Mouse (Mus musculus) stomach, embryonic 15.5 days (tissue): ENCODE measurements around the gene Mrps27. TPM values are rescaled to one million over a fixed set of nuclear protein-coding genes. Genes with fewer than 3 reads are reported as not detected.

Source experiments
- ATAC-seq: fragments of 200-750 bp; cut with Nextera tagmentation; 2 replicates; pipeline ENCODE4 v1.8.0; 2017; ENCODE audit warnings: low read depth, moderate number of reproducible peaks, moderate TSS enrichment; ENCODE audit not compliant: insufficient read depth, low FRiP score
- H3K27ac ChIP-seq: fragments of 300-500 bp; sonication (generic); 2 replicates; pipeline ENCODE4 v1.5.1; 2015; ENCODE audit warnings: mild to moderate bottlenecking, inconsistent platforms
- H3K27me3 ChIP-seq: fragments of 300-500 bp; sonication (generic); replicated peaks from 2 replicates; pipeline ENCODE4 v1.6.1; 2015; ENCODE audit warnings: inconsistent platforms
- H3K36me3 ChIP-seq: fragments of 300-500 bp; sonication (generic); 2 replicates; pipeline ENCODE4 v1.6.1; 2015; ENCODE audit warnings: inconsistent platforms
- H3K4me1 ChIP-seq: fragments of 300-500 bp; sonication (generic); 2 replicates; pipeline ENCODE4 v1.6.1; 2015; ENCODE audit warnings: inconsistent platforms
- H3K4me2 ChIP-seq: fragments of 300-500 bp; sonication (generic); 2 replicates; pipeline ENCODE4 v1.6.1; 2015; ENCODE audit warnings: mild to moderate bottlenecking, inconsistent platforms
- H3K4me3 ChIP-seq: fragments of 300-500 bp; sonication (generic); replicated peaks from 2 replicates; pipeline ENCODE4 v1.5.1; 2015; ENCODE audit warnings: inconsistent platforms
- H3K9ac ChIP-seq: fragments of 300-500 bp; sonication (generic); 2 replicates; pipeline ENCODE4 v1.6.1; 2015; ENCODE audit warnings: inconsistent platforms
- H3K9me3 ChIP-seq: fragments of 300-500 bp; sonication (generic); 2 replicates; pipeline ENCODE4 v1.6.1; 2016; ENCODE audit warnings: inconsistent platforms
- WGBS: fragments of 180-500 bp; shearing (Covaris S2); methylation state at CpG from one replicate; pipeline ENCODE4 v1.1.7; 2015; 5-methylcytosine and 5-hydroxymethylcytosine counted together
- polyA plus RNA-seq: library from polyadenylated mRNA; unstranded; fragments of >200 nt; fragmentation: Nextera tagmentation; extraction: Ambion mirVana; gene quantifications from 2 replicates; pipeline ENCODE4 v1.2.1, GENCODE M21; 2015

Gene Mrps27
- polyA plus RNA-seq, 1 experiment from 2014 or later = 56.7 TPM

DNA sequence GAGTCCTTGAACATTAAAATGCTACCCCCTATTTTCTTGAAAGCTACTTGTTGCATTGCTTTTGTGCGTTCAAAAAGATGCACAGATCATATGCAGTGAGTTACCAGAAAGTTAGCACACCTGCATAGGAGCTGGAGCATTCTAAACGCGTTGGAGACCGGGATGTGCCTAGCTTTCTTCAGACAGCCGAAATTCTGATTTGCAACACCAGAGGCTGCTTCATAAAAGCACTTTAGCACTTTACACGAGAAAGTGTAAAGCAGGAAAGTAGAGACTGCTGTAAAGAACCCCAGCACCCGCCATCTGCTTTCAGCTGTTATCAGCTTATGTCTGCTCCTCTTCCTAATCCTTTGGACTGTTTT lies 8.9 kb downstream of the Mrps27 start:
- Histone ChIP-seq H3K4me1 (peaks cover 4% of the 10 kb centered on the region; the same call in 1 of the 2 replicates), H3K4me3 (peak overlapping the region; percentile 43), H3K27ac (peak overlapping the region; percentile 84), H3K27me3 (no peaks in the 10 kb centered on the region), H3K9me3 (no peaks in the 10 kb centered on the region), H3K9ac (no peak overlapping the region), H3K36me3 (peaks cover 9% of the 10 kb centered on the region; the same call in 1 of the 2 replicates), H3K4me2 (peak overlapping the region; percentile 64)
- no peak for ATAC-seq
- WGBS = 6% methylated on average over 7 of the region's 7 CpGs

DNA sequence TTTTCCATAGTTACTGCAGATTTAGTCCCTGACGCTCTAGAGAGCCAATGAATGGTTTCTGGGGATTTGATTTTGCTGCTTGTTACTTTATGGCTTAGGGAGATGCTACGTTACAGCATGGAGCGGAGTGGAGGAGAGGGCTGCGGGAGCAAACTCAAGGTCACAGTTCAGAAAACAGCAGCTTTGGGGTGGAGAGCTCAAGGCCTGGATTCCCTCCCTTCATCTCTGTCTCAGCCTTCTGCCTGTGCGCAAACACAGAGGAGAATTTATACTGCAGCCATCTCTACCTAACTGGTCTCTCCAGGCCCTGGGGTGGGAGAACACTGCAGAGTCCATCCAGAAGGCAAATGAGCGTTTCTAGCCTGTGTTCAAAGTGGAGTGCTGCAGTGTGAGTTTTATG lies 10.5 kb downstream of the Mrps27 start:
- H3K27ac ChIP-seq = peak overlapping the region; percentile 68

DNA sequence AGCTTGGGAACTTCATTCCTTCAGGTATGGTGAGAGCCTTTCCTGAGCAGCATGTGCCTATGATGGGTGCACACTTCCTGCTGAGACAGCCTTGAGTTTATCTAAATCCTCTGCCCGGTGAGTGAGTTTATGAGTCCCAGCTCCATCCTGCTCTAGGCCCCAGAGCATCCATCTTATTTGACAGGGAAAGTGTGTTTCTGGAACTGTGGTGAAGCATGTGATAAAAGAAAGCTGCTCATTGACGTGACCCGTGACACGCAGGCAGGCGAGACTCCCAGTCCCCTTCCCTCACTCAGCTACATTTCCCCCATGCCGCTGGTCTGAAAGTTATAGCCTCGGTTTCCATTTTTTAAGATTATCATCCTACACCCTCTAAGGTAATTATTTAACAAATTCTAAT lies 11.3 kb downstream of the Mrps27 start:
- no peak for ATAC-seq
- H3K9me3 ChIP-seq = no peaks in the 10 kb centered on the region
- H3K36me3 ChIP-seq = 0 out of 2 replicates have a peak, but pooled peaks cover 9% of the 10 kb centered on the region
- WGBS = 34% methylated on average over 7 of the region's 7 CpGs
- peak overlapping the region; percentile 68; the same call in 1 of the 2 replicates for H3K27ac ChIP-seq
- no peak overlapping the region for H3K4me3 ChIP-seq
- H3K27me3 ChIP-seq = no peaks in the 10 kb centered on the region
- H3K4me1 ChIP-seq = peaks cover 4% of the 10 kb centered on the region; the same call in 1 of the 2 replicates
- no peak overlapping the region for H3K9ac ChIP-seq
- no peak overlapping the region for H3K4me2 ChIP-seq

More for the DNA sequence above, 10.5 kb downstream of the Mrps27 start:
- WGBS = 68% methylated on average over 6 of the region's 6 CpGs
- H3K27me3 ChIP-seq = no peaks in the 10 kb centered on the region
- H3K4me3 ChIP-seq = no peak overlapping the region
- 0 out of 2 replicates have a peak, but pooled peaks cover 10% of the 10 kb centered on the region for H3K36me3 ChIP-seq
- peaks cover 4% of the 10 kb centered on the region; the same call in 1 of the 2 replicates for H3K4me1 ChIP-seq
- H3K4me2 ChIP-seq = no peak overlapping the region
- ATAC-seq = no peak
- H3K9ac ChIP-seq = no peak overlapping the region
- no peaks in the 10 kb centered on the region for H3K9me3 ChIP-seq

DNA sequence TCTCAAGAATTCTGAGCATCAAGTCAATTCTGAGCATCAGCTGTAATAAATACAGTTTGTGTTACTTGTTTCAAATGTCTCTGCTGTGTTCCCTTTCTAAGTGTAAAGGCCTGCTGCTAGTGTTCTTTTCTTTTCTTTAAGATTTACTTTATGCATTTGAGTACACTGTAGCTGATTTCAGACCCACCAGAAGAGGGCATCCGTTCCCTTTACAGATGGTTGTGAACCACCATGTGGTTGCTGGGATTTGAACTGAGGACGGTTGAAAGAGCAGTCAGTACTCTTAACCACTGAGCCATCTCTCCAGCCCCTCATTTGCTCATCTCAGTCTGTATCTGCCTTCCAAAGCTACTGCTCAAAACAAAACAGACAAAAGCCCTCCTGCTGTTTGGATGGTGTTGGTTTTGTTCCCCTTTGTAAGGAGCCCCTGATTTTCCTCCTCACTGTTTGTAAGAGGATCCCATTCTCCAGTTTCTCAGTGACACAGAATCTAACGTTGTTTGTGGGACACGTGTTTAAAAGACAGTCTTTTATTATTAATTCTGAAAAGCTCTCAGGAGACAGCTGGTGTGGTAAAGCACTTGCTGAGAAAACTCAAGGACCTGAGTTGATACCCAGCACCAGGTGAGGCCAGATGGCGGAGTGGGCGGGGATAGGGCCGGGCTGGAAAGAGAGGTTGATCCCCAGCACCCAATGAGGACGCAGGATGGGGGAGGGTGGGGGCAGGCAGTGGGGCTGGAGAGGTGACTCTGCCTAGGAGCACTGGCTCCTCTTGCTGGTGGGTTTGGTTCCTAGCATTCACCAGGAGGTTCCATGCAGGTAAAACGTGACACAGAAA lies 12.1 kb downstream of the Mrps27 start:
- ATAC-seq = no peak
- Histone ChIP-seq H3K4me1 (peaks cover 4% of the 10 kb centered on the region; the same call in 1 of the 2 replicates), H3K36me3 (0 out of 2 replicates have a peak, but pooled peaks cover 5% of the 10 kb centered on the region), H3K27me3 (no peaks in the 10 kb centered on the region), H3K27ac (peak overlapping the region; percentile 68), H3K4me2 (no peak overlapping the region), H3K9ac (no peak overlapping the region), H3K9me3 (no peaks in the 10 kb centered on the region), H3K4me3 (no peak overlapping the region)
- WGBS = 48% methylated on average over 9 of the region's 9 CpGs

DNA sequence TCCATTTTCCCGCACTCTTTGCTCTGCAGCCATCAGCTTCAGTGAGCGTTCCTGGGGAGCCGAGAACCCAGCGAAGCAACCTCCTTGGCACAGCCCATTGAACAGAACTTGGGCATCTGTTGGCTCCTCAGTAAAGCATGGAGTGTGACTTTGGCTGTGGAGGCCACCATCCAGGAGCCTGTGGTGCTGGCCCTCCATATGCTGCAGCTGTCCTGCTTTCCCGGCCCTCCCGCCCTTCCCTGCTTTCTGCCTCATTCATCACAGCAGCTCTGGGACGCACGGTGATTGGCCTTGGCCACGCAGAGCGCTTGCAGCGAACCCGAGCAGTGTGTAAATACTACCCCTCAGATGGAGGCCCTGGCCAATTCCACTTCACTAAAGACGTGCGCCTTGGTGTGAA lies 14.3 kb downstream of the Mrps27 start:
- Histone ChIP-seq H3K4me1 (peaks cover 4% of the 10 kb centered on the region; the same call in 1 of the 2 replicates), H3K27me3 (no peaks in the 10 kb centered on the region), H3K27ac (no peak overlapping the region), H3K9ac (no peak overlapping the region), H3K4me2 (no peak overlapping the region), H3K36me3 (0 out of 2 replicates have a peak, but pooled peaks cover 10% of the 10 kb centered on the region), H3K9me3 (no peaks in the 10 kb centered on the region), H3K4me3 (no peak overlapping the region)
- 68% methylated on average over 14 of the region's 14 CpGs for WGBS
- ATAC-seq = peak; percentile 40; the same call in 1 of the 2 replicates

DNA sequence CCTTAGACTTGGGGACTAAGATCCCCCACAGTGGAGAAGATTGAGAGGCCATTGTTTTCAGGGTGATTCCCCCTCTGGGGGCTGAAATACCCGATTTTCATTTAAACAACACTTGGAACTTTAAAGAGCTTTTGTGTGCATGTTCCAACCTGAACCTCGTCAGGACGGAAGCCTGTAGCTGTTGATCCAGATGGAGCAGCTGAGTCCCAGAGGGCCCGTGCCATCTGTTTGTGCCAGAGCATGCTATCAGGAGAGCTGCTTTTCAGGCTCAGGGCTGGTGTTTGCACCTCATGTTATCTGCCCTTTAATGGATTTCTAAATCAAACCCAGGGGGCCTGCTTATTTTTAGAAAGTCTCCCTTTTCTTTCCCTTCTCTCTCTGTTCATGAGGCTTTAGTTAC lies 19.3 kb downstream of the Mrps27 start:
- no peaks in the 10 kb centered on the region for H3K4me1 ChIP-seq
- H3K9ac ChIP-seq = no peak overlapping the region
- H3K36me3 ChIP-seq = peaks cover 18% of the 10 kb centered on the region; the same call in 1 of the 2 replicates
- 69% methylated on average over 4 of the region's 4 CpGs for WGBS
- H3K27me3 ChIP-seq = no peaks in the 10 kb centered on the region
- H3K27ac ChIP-seq = 0 out of 2 replicates have a peak overlapping the region, but pooled peaks have one; percentile 21
- ATAC-seq = no peak
- no peak overlapping the region for H3K4me3 ChIP-seq
- no peak overlapping the region for H3K4me2 ChIP-seq
- no peaks in the 10 kb centered on the region for H3K9me3 ChIP-seq

DNA sequence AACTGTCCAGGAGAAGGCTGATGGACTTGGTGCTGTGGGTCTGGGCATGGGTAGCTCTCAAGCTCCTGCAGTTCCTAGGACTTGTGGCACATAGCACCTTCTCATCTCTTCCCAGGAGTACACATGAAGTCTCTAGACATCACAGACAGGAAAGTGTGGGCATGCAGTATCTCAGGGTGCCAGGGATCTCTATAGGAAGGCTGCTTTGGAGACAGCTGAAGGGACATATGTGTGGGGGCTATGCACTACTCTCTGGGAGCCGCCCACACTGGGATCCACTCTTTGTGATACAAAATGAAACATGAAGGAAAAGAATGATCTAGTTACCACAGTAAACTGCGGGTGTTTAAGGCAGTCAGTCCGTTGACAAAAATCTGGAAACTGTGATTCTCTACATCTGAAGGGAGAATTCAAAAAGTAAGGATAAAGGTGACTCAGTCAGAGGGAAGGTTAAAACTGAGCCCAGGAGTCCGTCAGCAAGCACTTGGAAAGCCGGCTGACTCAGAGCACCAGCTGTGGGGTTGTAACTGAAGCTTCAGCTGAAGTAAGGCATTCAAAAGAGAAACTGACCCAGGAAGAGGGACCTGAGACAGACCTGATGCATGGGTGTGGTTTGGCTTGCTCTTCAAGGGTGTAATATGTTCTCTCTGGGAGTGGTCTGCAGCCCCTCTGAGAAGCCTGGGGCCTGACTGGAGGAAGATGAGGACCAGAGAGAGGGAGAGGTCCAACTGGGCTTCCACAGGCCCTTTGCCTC lies 22.0 kb downstream of the Mrps27 start:
- Histone ChIP-seq H3K36me3 (peaks cover 14% of the 10 kb centered on the region; the same call in 1 of the 2 replicates), H3K4me2 (no peak overlapping the region), H3K27ac (no peak overlapping the region), H3K4me3 (no peak overlapping the region), H3K9ac (no peak overlapping the region), H3K9me3 (no peaks in the 10 kb centered on the region), H3K27me3 (no peaks in the 10 kb centered on the region), H3K4me1 (no peaks in the 10 kb centered on the region)
- ATAC-seq = no peak
- WGBS = 82% methylated on average over 5 of the region's 5 CpGs

DNA sequence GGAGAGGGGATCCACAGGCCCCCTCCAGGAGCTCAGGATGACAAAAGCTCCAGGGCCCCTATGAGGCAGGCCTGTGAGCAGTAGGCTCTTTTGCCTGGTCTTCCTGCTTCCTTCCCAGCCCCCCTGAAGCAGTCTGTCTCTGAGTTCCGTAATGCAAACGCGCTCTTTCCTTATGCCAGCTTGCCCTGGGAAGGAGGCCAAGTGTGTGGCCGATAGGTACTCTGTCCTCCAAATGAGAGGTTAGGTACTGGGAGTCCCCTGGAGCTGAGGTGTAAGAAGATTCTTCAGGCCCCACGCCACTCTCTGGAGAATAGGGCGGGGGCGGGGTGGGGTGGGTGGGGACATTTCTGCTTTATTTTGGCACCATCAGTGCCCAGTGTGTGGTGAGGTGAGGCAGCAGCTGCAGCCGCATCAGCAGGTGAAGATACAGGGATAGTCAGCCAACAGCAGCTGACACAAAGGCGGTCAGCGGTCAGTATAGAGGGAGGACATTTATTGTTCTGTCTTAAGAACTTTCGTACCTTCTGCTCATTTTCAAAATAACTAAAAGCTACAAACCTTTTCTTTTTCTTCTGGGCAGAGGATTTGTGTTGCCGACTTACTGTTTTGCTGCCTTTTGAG lies 23.1 kb downstream of the Mrps27 start:
- WGBS = 85% methylated on average over 12 of the region's 12 CpGs
- Histone ChIP-seq H3K9me3 (no peaks in the 10 kb centered on the region), H3K4me3 (no peak overlapping the region), H3K4me2 (no peak overlapping the region), H3K36me3 (peaks cover 11% of the 10 kb centered on the region; the same call in 1 of the 2 replicates), H3K9ac (no peak overlapping the region), H3K27ac (no peak overlapping the region), H3K27me3 (no peaks in the 10 kb centered on the region), H3K4me1 (no peaks in the 10 kb centered on the region)
- ATAC-seq = no peak

DNA sequence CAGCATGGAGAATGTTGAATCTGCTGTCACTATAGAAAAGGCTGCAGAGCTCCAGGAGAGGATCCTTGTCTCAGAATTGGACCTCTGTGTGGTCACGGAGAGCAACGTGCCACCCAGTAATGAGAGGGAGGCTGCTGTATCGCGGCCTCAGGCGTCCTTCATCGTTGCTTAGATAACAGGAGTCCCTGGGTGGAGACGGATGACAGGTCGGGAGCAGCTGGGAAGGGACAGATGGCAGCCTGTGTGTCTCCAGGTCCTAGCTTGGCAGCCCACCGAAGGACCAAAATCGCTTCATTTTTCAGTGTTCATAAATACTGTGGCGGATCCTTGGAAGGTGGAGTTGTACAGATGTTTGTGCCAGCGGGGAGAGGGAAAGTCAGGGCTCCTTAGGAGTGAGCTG lies 24.5 kb downstream of the Mrps27 start:
- Histone ChIP-seq H3K27me3 (no peaks in the 10 kb centered on the region), H3K27ac (no peak overlapping the region), H3K4me3 (no peak overlapping the region), H3K4me1 (no peaks in the 10 kb centered on the region), H3K4me2 (no peak overlapping the region), H3K9me3 (no peaks in the 10 kb centered on the region), H3K36me3 (peaks cover 8% of the 10 kb centered on the region; the same call in 1 of the 2 replicates), H3K9ac (no peak overlapping the region)
- ATAC-seq = no peak
- 67% methylated on average over 12 of the region's 12 CpGs for WGBS

DNA sequence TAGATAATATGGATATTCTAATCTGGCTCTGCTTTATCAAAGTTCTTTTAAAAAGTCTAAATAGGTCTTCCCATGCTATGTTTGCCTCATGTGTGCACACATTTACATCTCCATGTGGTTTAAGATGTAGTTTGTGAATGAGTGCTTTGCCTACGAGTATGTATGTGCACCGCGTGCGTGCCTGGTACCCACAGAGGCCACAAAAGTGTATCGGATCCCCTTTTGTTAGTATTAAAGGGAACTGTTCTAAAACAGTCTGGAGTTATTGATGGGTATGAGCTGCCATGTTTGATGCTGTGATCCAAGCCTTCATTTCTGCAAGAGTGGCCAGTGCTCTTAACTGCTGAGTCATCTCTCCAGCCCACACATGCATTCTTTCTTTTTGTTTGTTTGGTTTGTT lies 26.7 kb downstream of the Mrps27 start:
- peaks cover 3% of the 10 kb centered on the region; the same call in 1 of the 2 replicates for H3K36me3 ChIP-seq
- H3K9ac ChIP-seq = no peak overlapping the region
- no peaks in the 10 kb centered on the region for H3K27me3 ChIP-seq
- no peaks in the 10 kb centered on the region for H3K4me1 ChIP-seq
- H3K9me3 ChIP-seq = no peaks in the 10 kb centered on the region
- H3K27ac ChIP-seq = no peak overlapping the region
- no peak overlapping the region for H3K4me2 ChIP-seq
- no peak for ATAC-seq
- H3K4me3 ChIP-seq = no peak overlapping the region
- WGBS = 86% methylated on average over 5 of the region's 5 CpGs

DNA sequence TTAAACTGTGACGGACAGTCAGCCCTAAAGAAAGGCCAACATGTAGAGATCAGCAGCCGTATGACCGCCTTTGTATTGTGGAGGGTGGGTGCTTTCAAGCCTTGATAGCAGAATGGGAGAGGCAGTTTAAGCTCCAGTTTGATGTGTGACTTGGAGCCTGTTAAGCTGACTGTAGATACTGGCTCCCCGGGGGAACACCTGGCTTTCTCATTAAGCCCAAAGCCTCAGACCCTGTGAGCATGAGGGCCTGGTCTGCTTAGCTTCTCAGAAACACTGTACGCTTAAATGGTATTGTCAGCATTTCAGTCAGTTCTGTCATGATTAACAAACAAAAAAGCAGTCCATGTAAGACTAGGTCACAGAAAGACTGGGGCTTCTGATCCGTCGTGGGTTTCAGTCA lies 29.1 kb downstream of the Mrps27 start:
- no peak overlapping the region for H3K27ac ChIP-seq
- no peaks in the 10 kb centered on the region for H3K9me3 ChIP-seq
- H3K4me1 ChIP-seq = no peaks in the 10 kb centered on the region
- H3K27me3 ChIP-seq = no peaks in the 10 kb centered on the region
- no peaks in the 10 kb centered on the region; the same call in 1 of the 2 replicates for H3K36me3 ChIP-seq
- WGBS = 62% methylated on average over 7 of the region's 7 CpGs
- ATAC-seq = no peak
- no peak overlapping the region for H3K9ac ChIP-seq
- no peak overlapping the region for H3K4me2 ChIP-seq
- H3K4me3 ChIP-seq = no peak overlapping the region
